Mouse (Mus musculus) thymus, adult 2 months (tissue): Measurements from ENCODE around the gene Ubr1.

ENCODE experiments used
- CTCF ChIP-seq: fragments of 200-500 bp; IDR thresholded peaks from 2 replicates; pipeline ENCODE4 v1.5.1; 2012; ENCODE audit warnings: mild to moderate bottlenecking, control low read depth, low read length, moderate library complexity, borderline replicate concordance; ENCODE audit not compliant: control insufficient read depth, poor library complexity, insufficient read depth; ENCODE audit errors: extremely low read depth
- POLR2A ChIP-seq: fragments of 200-500 bp; IDR thresholded peaks from 2 replicates; pipeline ENCODE4 v1.6.1; 2012; ENCODE audit warnings: mild to moderate bottlenecking, low read length, control low read depth, moderate library complexity; ENCODE audit not compliant: control insufficient read depth, poor library complexity, insufficient read depth; ENCODE audit errors: extremely low read depth

- no peak for TF ChIP-seq POLR2A
- no peak for TF ChIP-seq CTCF
Measured at GRCm38 (mm10) chr2:120909556-120909955, 61.0 kb downstream of the Ubr1 start.
